Mouse (Mus musculus) heart, postnatal 14 days (tissue): Measurements from ENCODE around the gene Acadvl. TPM values are rescaled to one million over a fixed set of nuclear protein-coding genes. Genes with fewer than 3 reads are reported as not detected.

Source experiments
- DNase-seq, 2 experiments: peaks; one replicate each; pipeline ENCODE4 v3.0.0; 2021 to 2022
- intact Hi-C: fragments of 180-260 bp; cut with DNase I; formaldehyde crosslinking; loops from one replicate; pipeline ENCODE4 v1.15.1; 2025
- total RNA-seq, 2 experiments: library from RNA; stranded (reverse); gene quantifications; 2 replicates each; pipeline ENCODE4 v1.2.3; 2021

Gene Acadvl
- total RNA-seq, 2 experiments from 2014 or later: 1,350 to 1,353 TPM

GRCm38 (mm10) chr11:69990850-69991691, 24.1 kb downstream of the Acadvl start, which contains the start of gene Gabarap:
TSS of gene Gabarap (plus strand) at chr11:69991143.
- intact Hi-C loops: loop anchor here (10.0 kb wide), 1 partner anchor 664 kb away; the partner anchor contains the start of genes Eno3 and Pfn1
- DNase-seq: peak; percentile 95

- DNase-seq: no peak
- intact Hi-C loops: loop anchor here (10.0 kb wide), 1 partner anchor 665 kb away; the partner anchor contains the start of genes Eno3 and Pfn1
Measured at GRCm38 (mm10) chr11:69989949-69990348, 25.3 kb downstream of the Acadvl start.

- DNase-seq: no peak
- intact Hi-C loops: loop anchor here (5.0 kb wide), 1 partner anchor 312 kb away; the partner anchor contains the start of gene Eif4a1
Measured at GRCm38 (mm10) chr11:69984431-69984830, 30.8 kb downstream of the Acadvl start.

GRCm38 (mm10) chr11:69983377-69983776, 31.8 kb downstream of the Acadvl start:
- intact Hi-C loops: loop anchor here (5.0 kb wide), 1 partner anchor 311 kb away; the partner anchor contains the start of gene Eif4a1
- no peak for DNase-seq

- DNase-seq: peak in 1 of 2 experiments; percentile 51
- intact Hi-C loops: loop anchor here (5.0 kb wide), 1 partner anchor 311 kb away; the partner anchor contains the start of gene Eif4a1
Measured at GRCm38 (mm10) chr11:69982877-69983276, 32.3 kb downstream of the Acadvl start.

GRCm38 (mm10) chr11:69982225-69982624, 33.0 kb downstream of the Acadvl start, which contains the start of gene Elp5:
TSS of gene Elp5 (minus strand) at chr11:69982517.
- no peak for DNase-seq
- intact Hi-C loops: loop anchor here (5.0 kb wide), 1 partner anchor 310 kb away; the partner anchor contains the start of gene Eif4a1

- intact Hi-C loops: loop anchor here (5.0 kb wide), 1 partner anchor 309 kb away; the partner anchor contains the start of gene Eif4a1
- DNase-seq: peak in 1 of 2 experiments; percentile 49
Measured at GRCm38 (mm10) chr11:69981141-69981762, 34.0 kb downstream of the Acadvl start, which contains the start of gene Ctdnep1. TSS of gene Ctdnep1 (plus strand) at chr11:69981156.

- intact Hi-C loops: loop anchor here (5.0 kb wide), 1 partner anchor 308 kb away; the partner anchor contains the start of gene Eif4a1
- peak; percentile 97 to 98 for DNase-seq
Measured at GRCm38 (mm10) chr11:69980196-69981140, 34.7 kb downstream of the Acadvl start.

- no peak for DNase-seq
- intact Hi-C loops: loop anchor here (5.0 kb wide), 2 partner anchors 58 to 308 kb away; partner anchors contain the start of genes Eif4a1 and Eif5a
Measured at GRCm38 (mm10) chr11:69979827-69980195, 35.4 kb downstream of the Acadvl start.

- DNase-seq: no peak
Measured at GRCm38 (mm10) chr11:69976271-69976670, 38.9 kb downstream of the Acadvl start.

GRCm38 (mm10) chr11:69974907-69975306, 40.3 kb downstream of the Acadvl start:
- intact Hi-C loops: loop anchor here (5.0 kb wide), 1 partner anchor 53 kb away; the partner anchor contains the start of gene Eif5a
- DNase-seq: no peak

More at GRCm38 (mm10) chr11:69976271-69976670, 38.9 kb downstream of the Acadvl start:
- intact Hi-C loops: loop anchor here (2.0 to 5.0 kb wide), 2 partner anchors 13 to 54 kb away; partner anchors contain the start of gene Eif5a

- DNase-seq: no peak
- intact Hi-C loops: no loop called here
Measured at GRCm38 (mm10) chr11:69970775-69971174, 44.4 kb downstream of the Acadvl start.

- intact Hi-C loops: no loop called here
- no peak for DNase-seq
Measured at GRCm38 (mm10) chr11:69970222-69970621, 45.0 kb downstream of the Acadvl start.

GRCm38 (mm10) chr11:69968793-69969192, 46.4 kb downstream of the Acadvl start:
- DNase-seq: no peak
- intact Hi-C loops: no loop called here

GRCm38 (mm10) chr11:69966860-69967517, 48.2 kb downstream of the Acadvl start:
- no peak for DNase-seq
- intact Hi-C loops: no loop called here

GRCm38 (mm10) chr11:69966006-69966859, 49.0 kb downstream of the Acadvl start:
- DNase-seq: peak; percentile 41 to 42
- intact Hi-C loops: no loop called here

- no peak for DNase-seq
- intact Hi-C loops: no loop called here
Measured at GRCm38 (mm10) chr11:69965271-69966005, 49.8 kb downstream of the Acadvl start.
